Mouse (Mus musculus) mouse embryonic stem cell (cell line): ENCODE measurements around the gene Ssna1.

Source experiments
- in situ Hi-C, 2 experiments: fragments of 300-500 bp; cut with MboI; formaldehyde crosslinking; loops; 1 replicate in 1 of 2; 3 replicates in 1 of 2; pipeline ENCODE4 v1.14.3; 2019 to 2020; ENCODE audit warnings: low sequenced_read_pairs in 2 of 2, low pct_unique_long_range_greater_than_20kb in 1 of 2, mixed read lengths in 1 of 2; ENCODE audit not compliant: unreplicated experiment in 1 of 2

Gene Ssna1

GRCm38 (mm10) chr2:25223681-25224491, 48.4 kb downstream of the Ssna1 start:
- in situ Hi-C loops, result no loop called here

DNA sequence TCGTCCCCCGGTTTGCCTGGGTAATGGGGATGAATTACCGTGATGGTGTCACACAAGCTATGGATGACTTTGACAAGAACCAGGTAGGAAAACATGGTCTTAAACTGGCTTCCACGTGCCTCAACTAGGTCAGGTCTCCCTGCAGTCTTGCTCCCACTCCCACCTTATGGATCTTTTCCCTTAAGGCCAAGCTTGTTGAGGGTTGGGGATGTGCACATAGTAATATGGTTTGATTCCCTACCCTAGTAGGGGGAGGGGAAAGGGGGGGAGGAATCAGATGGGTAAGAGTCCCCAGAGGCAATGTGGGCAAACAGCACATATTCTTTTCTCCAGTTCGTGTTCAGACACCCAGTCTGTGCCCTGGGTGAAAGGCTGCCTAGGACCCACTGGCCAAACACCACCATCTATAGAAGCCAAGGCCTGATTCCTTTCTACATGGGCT, 50.9 kb downstream of the Ssna1 start:
- in situ Hi-C loops, result no loop called here
